Mouse (Mus musculus) induced T-regulatory cell, adult 2 months (primary cell): ENCODE results near the gene Aldh3b2.
A peak's percentile ranks its signal among the peaks of the same experiment; 100 is the strongest.

Source experiments
- DNase-seq: peaks from one replicate; pipeline ENCODE4 v3.0.0-alpha.2; 2012; ENCODE audit warnings: low read depth

The Aldh3b2 gene

DNA sequence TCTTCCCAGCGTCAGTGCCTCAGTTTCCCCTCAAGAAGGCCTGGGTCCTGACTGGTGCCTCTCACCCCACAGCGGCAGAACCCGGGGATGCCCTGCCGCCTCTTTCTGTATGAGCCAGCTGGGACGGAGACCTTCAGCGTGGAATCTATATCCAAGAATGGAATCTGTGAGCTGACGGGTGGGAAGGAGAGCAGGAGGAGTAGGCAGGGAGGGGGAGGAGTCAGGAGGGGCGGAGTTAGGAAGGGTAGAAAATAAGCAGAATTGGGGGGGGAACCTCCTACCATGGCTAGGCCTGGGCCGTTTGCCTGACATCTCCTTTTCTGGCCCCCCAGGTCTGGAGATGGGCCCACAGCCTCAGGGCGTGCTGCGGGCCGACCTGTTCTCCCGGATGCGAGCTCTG is 15.9 kb downstream of the Aldh3b2 start:
- DNase-seq, result no peak

DNA sequence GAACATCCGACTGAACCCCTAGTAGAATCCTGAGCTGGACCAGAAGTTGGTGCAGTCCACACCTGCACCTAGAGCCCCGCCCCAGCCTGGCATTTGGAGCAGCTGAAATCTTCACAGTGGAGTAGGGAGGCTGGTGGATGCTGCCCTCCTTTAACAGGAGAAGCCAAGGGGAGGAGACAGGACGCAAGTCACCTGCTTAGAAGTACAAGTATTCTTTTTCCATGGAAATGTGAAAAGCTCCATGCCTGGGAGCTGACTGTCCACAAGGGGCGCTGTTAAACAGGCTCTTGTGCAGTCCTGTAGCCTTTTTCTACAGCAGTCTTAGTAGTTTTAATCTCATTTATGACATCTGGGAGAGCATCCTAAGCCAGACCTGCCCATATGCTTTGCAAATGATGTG is 16.6 kb downstream of the Aldh3b2 start:
- peak; percentile 50 for DNase-seq

DNA sequence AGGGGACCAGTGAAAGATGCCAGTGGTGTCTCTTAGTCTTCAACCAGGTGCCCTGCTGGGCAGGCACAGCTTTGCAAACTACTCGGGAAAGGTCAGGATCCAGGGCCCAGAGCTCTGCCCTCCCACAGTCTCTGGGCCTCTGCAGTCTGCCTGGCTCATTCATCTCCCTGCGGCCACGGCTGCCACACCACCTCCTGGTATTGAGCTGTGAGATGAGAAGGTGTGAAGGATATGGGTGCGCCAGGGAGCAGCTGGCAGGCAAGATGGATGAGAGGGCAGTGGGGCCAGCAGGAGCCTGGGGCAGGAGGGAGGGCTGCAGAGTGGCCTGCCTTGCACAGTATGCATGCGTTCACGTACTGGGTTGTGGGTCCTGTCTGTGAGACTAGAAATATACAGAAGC is 18.7 kb downstream of the Aldh3b2 start:
- no peak for DNase-seq

DNA sequence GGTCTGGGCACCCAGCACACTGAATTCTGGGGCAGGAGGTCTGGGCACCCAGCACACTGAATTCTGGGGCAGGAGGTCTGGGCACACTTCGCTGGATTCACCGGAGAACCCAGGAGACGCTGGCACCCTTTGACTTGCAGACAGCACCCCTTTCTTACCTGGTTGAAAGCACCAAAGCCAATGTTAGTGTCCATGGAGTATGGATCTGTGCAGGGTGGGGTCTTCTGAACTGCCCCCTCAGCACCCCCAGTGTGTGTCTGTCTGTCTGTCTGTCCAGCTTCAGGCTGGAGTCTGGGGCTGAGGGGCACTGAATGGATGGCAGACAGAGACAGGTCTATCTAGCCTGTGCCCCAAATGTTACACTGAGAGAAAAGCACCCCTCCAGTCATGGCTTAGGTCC is 19.4 kb downstream of the Aldh3b2 start:
- DNase-seq, result no peak

DNA sequence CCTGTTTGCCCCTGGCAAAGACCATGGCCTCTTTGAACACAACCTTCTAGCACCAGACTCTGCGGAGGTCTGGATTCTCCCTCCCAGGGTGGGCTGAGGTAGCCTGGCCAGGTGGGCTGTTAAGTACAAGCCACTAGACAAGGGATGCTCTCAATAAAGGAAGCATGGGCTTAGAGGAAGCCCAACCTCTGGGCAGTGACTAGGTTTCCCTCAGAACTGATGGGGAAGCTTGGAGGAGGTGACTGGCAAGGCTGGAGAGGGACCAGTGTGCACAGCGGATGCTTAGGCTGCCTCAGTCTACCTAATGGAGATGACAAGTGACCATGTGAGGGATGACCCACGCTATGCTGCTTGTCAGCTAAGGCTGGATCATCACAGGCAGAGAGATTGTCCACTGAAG is 19.8 kb downstream of the Aldh3b2 start:
- DNase-seq, result no peak

DNA sequence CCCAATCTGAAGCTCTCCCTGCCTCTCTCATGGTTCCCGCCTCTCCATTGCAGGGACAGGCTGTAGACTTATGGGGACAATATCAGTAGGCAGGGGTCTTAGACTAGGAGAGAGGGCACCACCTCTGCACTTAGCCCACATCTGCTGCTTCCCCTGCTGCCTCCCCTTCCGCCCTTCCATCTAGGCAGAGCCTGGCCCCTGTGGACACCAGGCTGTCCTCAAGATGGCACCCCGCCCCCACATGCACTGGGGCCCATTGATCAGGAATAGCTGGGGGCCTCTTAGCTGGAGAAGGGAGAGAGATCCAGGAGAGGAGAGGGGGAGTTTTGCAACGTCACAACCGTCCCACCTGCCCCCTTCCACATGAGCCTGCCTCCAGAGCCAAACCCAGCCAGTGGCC is 20.3 kb downstream of the Aldh3b2 start, which contains the start of gene Tbx10:
TSS of gene Tbx10 (plus strand) at position 337 of the 400 bp plus-strand sequence.
- DNase-seq, result no peak

DNA sequence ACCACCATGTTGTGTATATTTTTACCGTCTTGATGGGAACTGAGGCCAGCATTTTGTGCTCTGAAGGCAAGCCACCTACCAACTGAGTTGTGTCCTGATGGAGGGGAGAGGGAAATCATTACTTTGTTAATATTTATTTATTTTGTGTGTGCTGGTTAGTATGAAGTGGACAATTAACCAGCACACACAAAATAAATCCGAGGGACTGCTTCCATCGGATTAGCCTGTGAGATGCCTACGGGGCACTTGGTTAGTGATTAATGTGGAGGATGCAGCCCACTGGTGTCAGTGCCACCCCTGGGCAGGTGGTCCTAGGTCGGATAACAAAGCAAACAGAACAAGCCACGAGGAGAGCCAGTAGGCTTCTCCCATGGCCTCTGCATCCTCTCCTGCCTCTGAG is 22.8 kb downstream of the Aldh3b2 start:
- no peak for DNase-seq

DNA sequence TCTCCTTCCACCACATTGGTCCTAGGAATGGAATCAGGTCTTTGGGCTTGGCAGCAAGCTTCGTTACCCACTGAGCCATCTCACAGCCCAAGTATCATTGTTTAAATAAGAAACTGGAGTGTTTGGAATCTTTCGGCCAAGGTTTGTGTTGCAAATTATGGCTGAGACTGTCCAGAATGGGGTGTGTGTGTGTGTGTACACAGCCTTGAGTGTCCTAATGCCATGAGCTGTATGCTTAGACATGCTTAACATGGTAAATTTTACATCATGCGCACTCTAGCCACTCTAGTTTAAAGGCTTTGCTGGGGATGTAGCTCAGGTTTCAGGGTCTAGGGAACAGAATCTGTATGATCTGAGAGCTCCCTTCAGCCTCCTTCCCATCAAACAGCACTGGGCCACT is 23.4 kb downstream of the Aldh3b2 start:
- DNase-seq, result no peak

DNA sequence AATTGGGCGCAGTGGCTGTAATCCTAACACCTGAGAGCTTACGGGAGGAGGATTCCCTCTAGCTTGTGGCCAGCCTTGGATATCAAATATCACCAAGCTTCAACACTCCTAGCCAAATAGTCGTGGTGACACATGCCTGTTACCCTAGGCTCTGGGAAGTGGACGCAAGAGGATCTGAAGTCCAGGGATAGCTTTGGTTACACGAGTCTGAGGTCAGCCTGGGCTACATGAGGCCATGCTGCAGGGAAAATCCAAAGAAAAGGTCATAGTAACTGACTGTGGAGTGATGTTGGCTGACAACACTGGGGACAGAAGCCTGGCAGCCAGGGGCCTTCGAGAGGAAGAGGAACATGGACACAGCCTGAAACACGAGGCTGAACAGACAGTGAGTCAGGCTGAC is 24.0 kb downstream of the Aldh3b2 start:
- no peak for DNase-seq

DNA sequence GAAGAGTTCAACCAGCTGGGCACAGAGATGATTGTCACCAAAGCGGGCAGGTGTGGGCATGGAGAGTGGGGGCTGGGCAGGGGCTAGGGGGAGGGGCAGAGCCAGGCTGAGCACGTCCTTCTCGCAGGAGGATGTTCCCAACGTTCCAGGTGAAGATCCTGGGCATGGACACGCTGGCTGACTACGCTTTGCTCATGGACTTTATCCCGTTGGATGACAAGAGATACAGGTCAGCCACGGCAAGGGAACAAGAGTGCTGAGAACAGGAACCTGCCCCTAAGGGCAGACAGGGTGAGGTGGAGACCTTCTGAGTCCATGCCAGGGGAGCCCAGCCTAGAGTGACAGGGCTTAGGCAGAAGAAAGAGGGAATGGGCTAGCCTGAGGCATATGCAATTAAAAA is 24.6 kb downstream of the Aldh3b2 start:
- DNase-seq, result no peak

DNA sequence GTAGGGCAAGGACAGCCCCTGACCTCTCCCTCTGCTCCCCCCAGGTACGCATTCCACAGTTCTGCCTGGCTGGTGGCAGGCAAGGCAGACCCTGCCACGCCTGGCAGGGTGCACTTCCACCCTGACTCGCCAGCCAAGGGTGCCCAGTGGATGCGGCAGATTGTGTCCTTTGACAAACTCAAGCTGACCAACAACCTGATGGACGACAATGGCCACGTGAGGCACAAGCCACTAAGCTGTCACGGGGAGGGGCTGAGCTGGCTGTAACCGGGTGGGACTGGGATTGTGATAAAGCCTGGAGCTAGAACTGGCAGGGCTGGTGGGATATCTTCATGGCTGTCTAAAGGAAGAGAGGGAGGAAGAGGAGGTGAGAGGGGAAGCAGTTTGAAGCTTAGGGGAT is 25.1 kb downstream of the Aldh3b2 start:
- DNase-seq, result no peak

DNA sequence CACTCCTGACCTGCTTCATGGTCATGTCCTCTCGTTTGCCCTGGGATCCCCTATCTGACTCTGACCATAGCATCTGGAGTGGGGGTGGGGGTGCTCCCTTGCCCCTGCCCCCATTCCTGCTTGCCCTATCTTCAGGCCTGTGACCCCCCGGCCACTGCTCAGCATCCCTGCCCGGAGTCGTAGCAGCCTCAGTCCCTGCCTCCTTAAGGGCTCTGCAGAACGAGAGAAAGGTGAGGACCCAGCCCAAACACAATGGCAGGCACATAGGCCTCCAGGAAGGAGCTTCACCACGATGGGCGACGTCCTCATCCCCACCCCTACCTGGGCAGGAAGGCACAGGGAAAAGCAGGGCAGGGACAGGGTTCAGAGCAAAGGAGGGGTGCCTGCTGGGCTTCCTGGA is 26.2 kb downstream of the Aldh3b2 start:
- DNase-seq, result no peak

DNA sequence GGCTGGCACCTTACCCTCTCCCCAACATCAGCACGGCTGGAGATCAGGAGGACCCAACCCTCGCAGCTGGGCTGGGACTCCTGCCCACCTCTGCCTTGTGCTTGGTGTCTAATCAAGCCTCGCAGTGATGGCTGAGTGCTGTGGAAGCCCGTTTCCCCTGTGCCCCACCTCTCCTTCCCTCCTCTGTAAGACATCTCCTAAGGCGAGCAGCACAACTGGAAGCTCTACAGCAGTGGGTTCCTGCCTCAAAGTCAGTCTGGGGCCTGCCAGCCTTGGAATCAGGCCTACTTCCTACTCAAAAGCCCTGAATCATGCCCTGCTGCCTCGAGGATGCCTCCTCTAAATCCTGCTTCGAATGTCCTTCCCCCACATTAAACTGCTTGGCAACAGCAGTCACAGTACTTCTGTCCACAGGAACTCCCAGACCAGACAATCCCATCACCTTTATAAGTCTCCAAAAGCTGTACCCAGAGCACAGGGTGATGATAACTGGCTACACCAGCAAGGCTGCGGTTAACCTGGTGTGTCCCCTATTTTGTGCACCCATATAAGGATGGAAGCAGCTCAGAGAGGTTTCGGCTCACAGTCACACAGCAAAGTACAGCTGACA is 27.1 kb downstream of the Aldh3b2 start:
- DNase-seq, result no peak

DNA sequence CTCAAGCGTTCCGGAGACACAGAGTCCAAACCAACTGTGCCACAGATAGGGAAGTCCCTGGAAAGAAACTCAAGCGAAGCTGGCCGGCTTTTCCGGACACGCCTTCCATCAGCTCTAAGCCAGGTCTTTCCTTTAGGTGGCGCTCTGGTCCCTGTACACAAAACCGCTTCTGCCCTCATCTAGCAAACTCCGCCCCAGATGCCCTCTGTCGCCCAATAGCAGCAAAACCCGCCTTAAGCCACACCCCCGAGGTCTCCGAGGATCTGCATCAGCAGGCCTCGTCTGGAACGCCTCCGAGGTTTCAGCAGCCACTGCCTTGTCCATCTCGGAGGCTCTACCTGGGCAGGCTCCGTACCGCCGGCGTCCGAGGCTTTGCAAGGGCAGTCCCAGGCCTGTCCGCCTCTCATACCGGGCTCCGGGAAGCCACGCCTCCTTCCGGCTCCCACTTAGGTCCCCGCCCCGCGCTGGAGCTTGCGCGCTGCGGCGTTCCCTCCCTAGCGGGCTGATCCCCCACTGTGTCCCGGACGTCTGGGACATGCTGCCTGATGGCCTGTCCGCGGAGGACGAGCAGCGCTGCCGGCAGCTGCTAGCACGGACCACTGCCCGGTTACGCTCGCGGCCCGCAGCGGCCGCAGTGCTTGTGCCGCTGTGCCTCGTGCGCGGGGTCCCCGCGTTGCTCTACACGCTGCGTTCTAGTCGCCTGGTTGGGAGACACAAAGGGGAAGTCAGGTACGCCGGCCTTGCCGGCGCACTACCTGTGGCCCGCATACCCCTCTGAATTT is 28.2 kb downstream of the Aldh3b2 start, which contains the start of the genes Nudt8 and Gm49405:
TSS of gene Nudt8 (plus strand) at position 462 of the 782 bp plus-strand sequence.
TSS of gene Gm49405 (plus strand) at position 508 of the 782 bp plus-strand sequence.
- DNase-seq, result peak; percentile 99

DNA sequence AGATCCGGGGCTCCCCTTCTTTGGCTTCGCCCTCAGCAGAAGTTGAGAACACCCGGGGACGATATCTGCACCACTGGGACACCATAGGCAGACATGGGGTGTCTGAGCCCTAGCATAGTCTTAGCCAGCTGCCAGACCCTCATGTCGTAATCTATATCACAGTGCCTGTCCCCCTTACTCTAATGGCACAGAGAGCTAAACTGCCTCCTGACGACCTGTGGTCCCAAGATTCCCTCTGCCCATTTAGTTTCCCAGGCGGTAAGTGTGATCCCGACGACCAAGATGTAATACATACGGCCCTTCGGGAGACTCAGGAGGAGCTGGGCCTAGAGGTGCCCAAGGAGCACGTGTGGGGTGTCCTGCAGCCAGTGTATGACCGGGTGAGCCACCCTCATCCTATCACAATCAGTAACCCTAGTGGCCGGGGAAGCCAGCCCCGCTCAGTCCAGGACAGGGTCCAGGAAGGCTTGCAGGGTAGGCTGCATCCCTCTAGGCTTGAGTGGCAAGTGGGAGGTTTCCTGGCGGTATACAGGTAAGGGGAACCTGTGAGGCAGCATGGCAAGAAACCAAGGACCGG is 28.9 kb downstream of the Aldh3b2 start:
- DNase-seq, result no peak

DNA sequence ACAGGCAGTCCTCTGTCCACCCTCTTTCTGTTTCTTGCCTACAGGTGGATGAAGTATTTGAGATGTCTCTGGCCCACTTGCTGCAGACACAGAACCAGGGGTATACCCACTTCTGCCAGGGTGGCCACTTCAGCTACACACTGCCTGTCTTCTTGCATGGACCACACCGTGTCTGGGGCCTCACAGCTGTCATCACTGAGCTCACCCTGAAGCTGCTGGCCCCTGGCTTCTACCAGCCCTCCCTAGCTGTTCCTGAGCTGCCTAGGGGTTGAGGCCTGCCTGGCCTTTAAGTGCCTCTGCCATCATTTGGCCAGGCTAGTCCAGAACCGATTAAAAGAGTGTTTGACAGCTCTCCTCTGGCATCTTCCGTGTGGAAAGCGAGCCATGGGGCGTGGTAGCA is 29.6 kb downstream of the Aldh3b2 start:
- no peak for DNase-seq

DNA sequence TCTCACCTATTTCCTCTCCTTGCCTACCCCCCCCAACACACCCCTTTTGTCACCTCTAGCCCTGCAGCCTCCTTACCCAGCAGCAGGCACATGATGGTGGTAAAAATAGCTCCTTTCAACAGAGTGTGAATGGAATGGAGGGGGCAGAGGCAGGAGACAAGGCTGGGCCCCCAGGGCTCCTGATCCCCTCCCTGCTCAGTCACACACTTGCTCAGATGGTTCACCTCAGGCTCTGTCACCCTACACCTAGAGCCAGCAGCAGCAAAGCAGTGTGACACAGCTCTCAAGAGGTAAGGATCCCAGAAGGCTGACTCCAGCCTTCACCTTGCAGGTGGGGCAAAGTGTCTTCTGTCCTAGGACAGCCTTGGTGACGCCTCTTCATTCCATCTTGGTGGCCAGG is 31.0 kb downstream of the Aldh3b2 start, which contains the start of gene Doc2g:
TSS of gene Doc2g (plus strand) at position 202 of the 400 bp plus-strand sequence.
- DNase-seq, result no peak

DNA sequence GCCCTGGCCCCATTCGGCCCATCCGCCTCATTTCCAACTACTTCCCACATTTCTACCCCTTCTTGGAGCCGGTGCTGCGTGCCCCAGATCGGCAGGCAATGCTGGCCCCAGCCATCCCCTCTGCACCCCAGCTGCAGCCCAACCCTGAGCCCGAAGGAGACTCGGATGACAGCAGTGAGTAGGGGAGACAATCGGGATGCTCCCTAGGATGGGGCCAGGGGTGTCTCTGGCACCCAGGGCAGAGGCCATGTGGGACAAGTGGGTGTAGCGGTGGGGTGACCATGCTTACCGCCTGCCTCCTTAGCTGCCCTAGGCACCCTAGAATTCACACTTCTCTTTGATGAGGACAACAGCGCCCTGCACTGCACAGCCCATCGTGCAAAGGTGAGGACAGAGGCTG is 31.5 kb downstream of the Aldh3b2 start:
- no peak for DNase-seq

DNA sequence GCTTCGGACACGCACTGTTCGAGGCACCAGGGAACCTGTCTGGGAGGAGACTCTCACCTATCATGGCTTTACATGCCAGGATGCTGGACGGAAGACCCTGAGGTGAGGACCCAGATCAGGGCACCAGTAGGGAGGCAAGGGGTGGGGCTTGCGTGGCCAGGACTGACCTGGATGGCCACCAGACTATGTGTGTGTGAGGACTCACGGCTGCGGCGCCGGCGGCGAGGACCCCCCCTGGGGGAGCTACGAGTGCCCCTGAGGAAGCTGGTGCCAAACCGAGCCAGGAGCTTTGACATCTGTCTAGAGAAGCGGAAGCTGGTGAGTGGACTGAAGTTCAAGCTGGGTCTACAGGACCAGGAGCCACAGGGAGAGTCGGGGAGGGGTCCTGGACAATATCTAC is 32.2 kb downstream of the Aldh3b2 start:
- no peak for DNase-seq

DNA sequence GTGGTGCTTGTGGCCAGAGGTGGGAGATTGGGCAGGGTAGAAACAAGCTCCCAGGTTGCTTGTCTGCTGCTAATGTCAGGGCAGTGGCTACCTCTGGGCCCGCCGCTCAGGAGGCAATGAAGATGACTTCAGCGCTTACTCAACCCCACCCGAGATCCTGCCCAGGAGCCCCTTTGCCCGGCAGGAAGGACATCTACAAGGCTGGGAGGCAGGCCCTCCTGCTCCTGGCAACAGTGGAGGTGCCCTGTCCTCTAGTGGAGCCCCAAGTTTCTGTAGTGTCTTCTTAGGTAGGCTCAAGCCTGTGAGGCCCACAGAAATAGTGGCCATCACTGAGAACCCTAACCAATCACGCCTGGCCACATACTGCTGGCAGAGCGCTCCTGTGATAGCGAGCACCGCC is 33.0 kb downstream of the Aldh3b2 start:
- no peak for DNase-seq

DNA sequence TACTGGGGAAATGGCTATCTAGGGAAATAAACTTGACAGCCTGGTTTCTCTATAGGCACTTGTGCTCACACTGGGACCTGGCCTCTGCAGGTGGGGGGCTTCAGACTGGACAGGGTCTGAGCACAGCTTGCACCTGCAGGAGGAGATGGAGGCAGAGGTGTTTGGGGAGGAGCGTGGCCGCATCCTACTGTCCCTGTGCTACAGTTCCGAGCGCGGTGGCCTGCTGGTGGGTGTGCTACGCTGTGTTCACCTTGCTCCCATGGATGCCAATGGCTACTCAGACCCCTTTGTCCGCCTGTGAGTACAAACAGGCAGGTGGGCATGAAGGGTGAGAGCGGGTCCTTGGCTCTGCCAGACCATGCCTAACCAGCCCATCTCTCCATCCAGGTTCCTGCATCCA is 33.8 kb downstream of the Aldh3b2 start:
- no peak for DNase-seq

DNA sequence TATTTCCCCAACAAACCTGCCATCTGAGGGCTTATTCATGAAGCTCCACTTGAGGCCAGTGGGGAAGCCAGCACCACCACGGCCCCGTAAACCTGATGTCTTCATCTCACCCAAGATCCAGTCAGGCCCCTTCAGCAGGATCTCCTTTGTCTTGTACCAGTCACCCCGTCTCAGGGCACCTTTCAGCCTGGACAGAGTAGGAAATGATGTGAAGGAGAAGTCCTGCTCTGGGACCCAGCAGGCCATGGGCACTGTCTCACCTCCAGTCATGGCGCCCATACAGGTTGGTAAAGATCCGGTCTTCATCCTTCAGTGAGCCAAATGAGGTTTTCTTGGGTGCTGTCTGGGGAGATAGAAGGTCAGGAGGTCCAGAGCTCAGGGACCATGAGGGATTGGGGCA is 39.0 kb downstream of the Aldh3b2 start:
- DNase-seq, result no peak

DNA sequence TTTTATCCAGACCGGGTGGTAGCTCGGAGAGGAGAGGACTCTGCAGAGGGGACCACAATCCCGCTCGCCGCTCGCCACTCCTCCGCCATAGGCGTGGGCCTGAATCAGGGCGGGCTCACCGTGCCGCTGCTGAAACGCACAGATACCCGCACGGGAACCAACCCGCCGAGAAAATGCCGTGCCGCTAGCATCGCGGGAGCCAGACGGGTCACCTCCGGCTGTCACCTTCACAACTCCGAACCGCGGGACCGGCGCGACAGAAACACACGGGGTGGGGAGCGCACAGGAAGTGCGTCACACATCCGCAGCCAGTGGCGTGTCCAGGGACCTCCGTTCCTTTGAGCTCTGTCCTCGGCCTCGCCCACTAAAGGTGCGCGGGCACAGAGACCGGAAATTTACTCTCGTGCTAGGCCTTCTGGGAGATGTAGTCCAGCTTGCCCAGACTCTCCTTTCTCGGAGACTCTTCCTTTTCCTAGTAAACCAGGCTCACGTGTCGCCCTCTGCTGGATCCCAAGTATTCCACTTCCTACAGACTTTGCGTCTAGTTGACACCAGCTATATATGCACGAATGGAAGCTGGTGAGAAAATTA is 40.4 kb downstream of the Aldh3b2 start, which contains the start of gene Ndufv1:
TSS of gene Ndufv1 (minus strand) at position 375 of the 591 bp plus-strand sequence.
- peak; percentile 98 for DNase-seq
